8 mouse cellular contexts compared by ENCODE assay signal in the genomic region with DNA sequence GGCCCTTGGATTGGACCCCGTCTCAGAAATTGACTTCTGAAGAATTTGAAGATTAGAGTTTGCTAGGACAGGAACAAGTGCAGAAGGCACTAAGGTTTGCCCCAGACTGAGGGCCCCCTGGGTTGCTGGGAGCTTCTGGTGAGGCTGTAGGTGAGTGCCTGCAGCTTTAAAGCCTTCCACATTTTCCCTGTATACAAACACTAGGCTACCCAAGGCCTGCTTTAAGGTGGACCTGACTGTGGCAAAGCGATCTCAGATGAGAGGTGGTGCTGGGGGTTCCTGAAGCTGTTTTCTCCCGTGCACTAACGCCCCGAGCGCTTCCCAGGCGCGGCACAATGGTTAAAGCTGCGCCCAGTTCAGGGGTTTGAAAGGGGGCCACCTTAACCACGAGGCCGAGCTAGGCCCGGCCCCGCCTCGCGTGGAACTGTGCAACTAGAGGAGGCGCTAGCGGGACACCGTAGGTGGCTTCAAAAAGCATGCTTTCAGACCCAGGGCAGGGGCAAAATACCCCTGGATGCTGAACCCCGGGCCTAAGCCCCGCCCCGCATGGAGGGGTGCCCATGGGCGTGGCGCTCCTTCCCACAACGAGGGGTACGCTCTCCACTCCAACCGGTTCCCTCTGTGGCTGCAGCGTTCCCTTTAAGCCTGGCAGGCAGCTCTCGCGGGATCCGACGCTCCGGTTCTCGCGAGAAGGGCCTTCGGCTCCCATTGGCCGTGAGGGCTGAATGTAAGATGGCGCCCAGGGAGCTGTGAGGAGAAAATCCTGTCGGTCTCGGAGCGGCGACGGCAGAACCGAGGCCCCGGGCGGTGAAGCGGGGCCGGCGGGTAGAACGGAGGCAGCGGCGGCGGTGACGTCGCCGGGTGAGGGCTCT. TPM values are rescaled to one million over a fixed set of nuclear protein-coding genes. Genes with fewer than 3 reads are reported as not detected.
DNase-seq lines count a peak whose midpoint lies in the region; ATAC-seq and TF ChIP-seq lines count a peak whose summit lies in the region.

Gene Qrich1, plus strand, starts transcription at position 427 of the 872 bp plus-strand sequence.

- peak; percentile 79 to 89 for TF ChIP-seq POLR2A in MEL (IDR thresholded peaks at IDR 0.05; ENCODE audit: control insufficient read depth in 1 of 2, insufficient read depth in 1 of 2, low read depth in 1 of 2, low read length in 2 of 2, poor library complexity in 1 of 2)
- peak; percentile 70; the same call in 1 of the 2 replicates for TF ChIP-seq POLR2A in cerebellum, adult 2 months (IDR thresholded peaks at IDR 0.05; ENCODE audit: borderline replicate concordance, insufficient read depth, low read length)

- H3K9me3 ChIP-seq in MEL (replicated peaks; ENCODE audit: insufficient read depth, low read length): no peaks in the 10 kb centered on the region
- no peaks in the 10 kb centered on the region for H3K9me3 ChIP-seq in forebrain, postnatal 0 days (ENCODE audit: low read length)
- H3K9me3 ChIP-seq in lung, embryonic 15.5 days: no peaks in the 10 kb centered on the region

- peak within 1 kb of the TSS; percentile 92 for H3K9ac ChIP-seq in MEL (ENCODE audit: control insufficient read depth, low read depth, low read length, poor library complexity, severe bottlenecking)
- peak within 1 kb of the TSS; percentile 95 for H3K9ac ChIP-seq in forebrain, postnatal 0 days
- peak within 1 kb of the TSS; percentile 98 for H3K9ac ChIP-seq in lung, embryonic 15.5 days

- peaks cover 0 to 17% of the 10 kb centered on the region in 2 experiments; a peak in 3 of 4 replicates for H3K4me1 ChIP-seq in MEL (ENCODE audit: control insufficient read depth in 1 of 2, insufficient read depth in 2 of 2, low read length in 2 of 2)
- H3K4me1 ChIP-seq in cerebellum, adult 2 months (ENCODE audit: control insufficient read depth, insufficient read depth, low read length): peaks cover 7% of the 10 kb centered on the region; the same call in 1 of the 2 replicates
- H3K4me1 ChIP-seq in forebrain, postnatal 0 days (ENCODE audit: insufficient read depth): peaks cover 10% of the 10 kb centered on the region
- peaks cover 19% of the 10 kb centered on the region; the same call in 1 of the 2 replicates for H3K4me1 ChIP-seq in lung, embryonic 15.5 days

- H3K4me3 ChIP-seq in MEL (ENCODE audit: control insufficient read depth in 1 of 2, insufficient read depth in 1 of 2, low read depth in 2 of 2, low read length in 2 of 2): peak within 1 kb of the TSS; percentile 81 to 84
- peak within 1 kb of the TSS; percentile 64 for H3K4me3 ChIP-seq in cerebellum, adult 2 months (replicated peaks; ENCODE audit: insufficient read depth, low read depth, low read length)
- peak within 1 kb of the TSS; percentile 87 for H3K4me3 ChIP-seq in forebrain, postnatal 0 days (ENCODE audit: low read depth, low read length)
- H3K4me3 ChIP-seq in lung, embryonic 15.5 days: peak within 1 kb of the TSS; percentile 100

- peaks cover 9 to 33% of the 10 kb centered on the region in 2 experiments for H3K36me3 ChIP-seq in MEL (ENCODE audit: control insufficient read depth in 1 of 2, insufficient read depth in 2 of 2, low read length in 2 of 2)
- peaks cover 39% of the 10 kb centered on the region for H3K36me3 ChIP-seq in forebrain, postnatal 0 days (ENCODE audit: insufficient read depth)
- H3K36me3 ChIP-seq in lung, embryonic 15.5 days: peaks cover 45% of the 10 kb centered on the region

- no peak for TF ChIP-seq CTCF in MEL (IDR thresholded peaks at IDR 0.05 in 2 of 3, conservative IDR thresholded peaks at IDR 0.05 in 1 of 3; ENCODE audit: control insufficient read depth in 1 of 3, insufficient read depth in 1 of 3, low read depth in 2 of 3, low read length in 3 of 3, poor library complexity in 1 of 3, severe bottlenecking in 1 of 3)
- TF ChIP-seq CTCF in cerebellum, adult 2 months (IDR thresholded peaks at IDR 0.05; ENCODE audit: borderline replicate concordance, insufficient read depth, low read depth, low read length): no peak
- peak; percentile 52 for TF ChIP-seq CTCF in forebrain, postnatal 0 days (IDR thresholded peaks at IDR 0.05; ENCODE audit: low read depth)

- peaks cover 31% of the 10 kb centered on the region for H3K79me2 ChIP-seq in MEL (ENCODE audit: control insufficient read depth, insufficient read depth, low read length, poor library complexity)

- no peaks in the 10 kb centered on the region for H3K27me3 ChIP-seq in MEL (ENCODE audit: control insufficient read depth in 1 of 2, insufficient read depth in 2 of 2, low read length in 2 of 2)
- no peaks in the 10 kb centered on the region for H3K27me3 ChIP-seq in cerebellum, adult 2 months (ENCODE audit: control insufficient read depth, insufficient read depth, low read length)
- no peaks in the 10 kb centered on the region for H3K27me3 ChIP-seq in forebrain, postnatal 0 days (ENCODE audit: insufficient read depth, low read length)
- H3K27me3 ChIP-seq in lung, embryonic 15.5 days: no peaks in the 10 kb centered on the region

- WGBS in cerebellum, adult 2 months: 1% methylated on average over 55 of the region's 55 CpGs
- WGBS in forebrain, postnatal 0 days: 2% methylated on average over 55 of the region's 55 CpGs
- under 1% methylated on average over 55 of the region's 55 CpGs for WGBS in lung, embryonic 15.5 days

- H3K4me2 ChIP-seq in forebrain, postnatal 0 days (ENCODE audit: low read depth): peak within 1 kb of the TSS; percentile 75
- H3K4me2 ChIP-seq in lung, embryonic 15.5 days: peak within 1 kb of the TSS; percentile 75

- DNase-seq in MEL (ENCODE audit: low read depth, low spot score): peak; percentile 99
- DNase-seq in cerebellum, adult 2 months: peak; percentile 96 to 97
- peak; percentile 99 for DNase-seq in forebrain, postnatal 0 days
- peak; percentile 95 for DNase-seq in heart, postnatal 4 days
- peak; percentile 95 to 96 for DNase-seq in layer of hippocampus, adult 8-10 months (ENCODE audit: low spot score in 2 of 2)
- peak; percentile 96 for DNase-seq in ovary, adult 18-20 months (ENCODE audit: low spot score)
- DNase-seq in thymus, postnatal 0 days (ENCODE audit: low spot score): peak; percentile 99

- no peak for TF ChIP-seq RAD21 in MEL (IDR thresholded peaks at IDR 0.05; ENCODE audit: low read depth, low read length)

- H3K27ac ChIP-seq in MEL (ENCODE audit: control insufficient read depth, low read depth, low read length): peak within 1 kb of the TSS; percentile 91
- H3K27ac ChIP-seq in cerebellum, adult 2 months (ENCODE audit: insufficient read depth, low read length): peak within 1 kb of the TSS; percentile 89
- H3K27ac ChIP-seq in forebrain, postnatal 0 days (ENCODE audit: low read depth, low read length): peak within 1 kb of the TSS; percentile 100
- peak within 1 kb of the TSS; percentile 99 for H3K27ac ChIP-seq in lung, embryonic 15.5 days

- peak; percentile 98 for ATAC-seq in forebrain, postnatal 0 days
- ATAC-seq in lung, embryonic 15.5 days (ENCODE audit: borderline replicate concordance, extremely low read depth, low FRiP score, low TSS enrichment): peak; percentile 94

- no peak for TF ChIP-seq EP300 in MEL (IDR thresholded peaks at IDR 0.05; ENCODE audit: low read depth in 1 of 2, low read length in 2 of 2)

TF ChIP-seq in MEL, 35 proteins besides CTCF, POLR2A, EP300 and RAD21:
- TF ChIP-seq ZMIZ1 (IDR thresholded peaks at IDR 0.05; ENCODE audit: low read depth, low read length): peak; percentile 75; the same call in 1 of the 2 replicates
- peak; percentile 87 for TF ChIP-seq MXI1 (IDR thresholded peaks at IDR 0.05; ENCODE audit: low read depth, low read length)
- TF ChIP-seq MYB (IDR thresholded peaks at IDR 0.05; ENCODE audit: low read depth, low read length): no peak; the same call in 1 of the 2 replicates
- peak; percentile 99 for TF ChIP-seq CHD2 (IDR thresholded peaks at IDR 0.05; ENCODE audit: low read length)
- peak; percentile 87 for TF ChIP-seq TBP (IDR thresholded peaks at IDR 0.05; ENCODE audit: low read depth, low read length)
- peak; percentile 90 for TF ChIP-seq SIN3A (IDR thresholded peaks at IDR 0.05; ENCODE audit: low read length)
- no peak for TF ChIP-seq JUND (IDR thresholded peaks at IDR 0.05; ENCODE audit: low read depth, low read length)
- TF ChIP-seq MAX (IDR thresholded peaks at IDR 0.05; ENCODE audit: low read length): peak; percentile 69; the same call in 1 of the 2 replicates
- peak; percentile 56 for TF ChIP-seq TCF12 (IDR thresholded peaks at IDR 0.05; ENCODE audit: low read depth, low read length)
- TF ChIP-seq MAZ (IDR thresholded peaks at IDR 0.05; ENCODE audit: low read depth, low read length): peak; percentile 8; the same call in 1 of the 2 replicates
- 0 out of 2 replicates have a peak, but pooled peaks have one; percentile 15 for TF ChIP-seq ETS1 (IDR thresholded peaks at IDR 0.05; ENCODE audit: low read depth, low read length)
- TF ChIP-seq POLR2AphosphoS2 (IDR thresholded peaks at IDR 0.05; ENCODE audit: low read length): peak; percentile 87
- peak; percentile 62 for TF ChIP-seq MYC (IDR thresholded peaks at IDR 0.05; ENCODE audit: low read depth, low read length)
- peak; percentile 83 for TF ChIP-seq NELFE (IDR thresholded peaks at IDR 0.05; ENCODE audit: low read depth, low read length)
- TF ChIP-seq NRF1 (IDR thresholded peaks at IDR 0.05; ENCODE audit: insufficient read depth, low read depth, low read length, poor library complexity, severe bottlenecking): no peak
- peak; percentile 90 for TF ChIP-seq HCFC1 (IDR thresholded peaks at IDR 0.05; ENCODE audit: low read depth, low read length)

RNA-seq across cellular contexts. Expression of gene Qrich1, which starts in this region (rescaled TPM):
- total RNA-seq in MEL (2012; rRNA removed): 122 and 126 TPM in 2 replicates
- polyA plus RNA-seq in MEL (2012; ENCODE audit: insufficient read depth in 1 of 2, insufficient read length in 2 of 2, low read depth in 1 of 2, low replicate concordance in 2 of 2, missing spikeins in 1 of 2): 100 to 1,000 TPM in 1 of 2 experiments, 10 to 100 TPM in 1; 84.5 to 161 TPM
- 117 and 124 TPM in 2 replicates for polyA plus RNA-seq in cerebellum, adult 2 months (2012; rRNA removed)
- total RNA-seq in forebrain, postnatal 0 days (2014; rRNA removed): 206 and 265 TPM in 2 replicates
- 109 and 123 TPM in 2 replicates for polyA plus RNA-seq in forebrain, postnatal 0 days (2015; fragmentation: Nextera tagmentation; extraction: Ambion mirVana)
- 10 to 100 TPM; 93.5 to 94.0 TPM for total RNA-seq in heart, postnatal 4 days (2021)
- 100 to 1,000 TPM; 141 to 150 (median 146) TPM for total RNA-seq in layer of hippocampus, adult 8-10 months (2022)
- 115 and 120 TPM in 2 replicates for polyA plus RNA-seq in lung, embryonic 15.5 days (2015; fragmentation: Nextera tagmentation; extraction: Ambion mirVana)
- polyA plus RNA-seq in thymus, postnatal 0 days (2015; fragmentation: Nextera tagmentation; extraction: Ambion mirVana): 84.5 and 96.7 TPM in 2 replicates

Comparison
In these comparisons a context has a peak if more than half of its experiments do, and no peak if none do; other contexts are left out.
1. Peak in every context shown above with its lines: DNase-seq, ATAC-seq, H3K4me3 ChIP-seq and H3K27ac ChIP-seq.